Mouse (Mus musculus): Measurements from ENCODE around the gene Prickle1.

Prickle1 gene

GRCm38 (mm10) chr15:93539415-93539814 is 56.3 kb downstream of the Prickle1 start:
- no peak for DNase-seq (ENCODE audit: low read depth)

DNA sequence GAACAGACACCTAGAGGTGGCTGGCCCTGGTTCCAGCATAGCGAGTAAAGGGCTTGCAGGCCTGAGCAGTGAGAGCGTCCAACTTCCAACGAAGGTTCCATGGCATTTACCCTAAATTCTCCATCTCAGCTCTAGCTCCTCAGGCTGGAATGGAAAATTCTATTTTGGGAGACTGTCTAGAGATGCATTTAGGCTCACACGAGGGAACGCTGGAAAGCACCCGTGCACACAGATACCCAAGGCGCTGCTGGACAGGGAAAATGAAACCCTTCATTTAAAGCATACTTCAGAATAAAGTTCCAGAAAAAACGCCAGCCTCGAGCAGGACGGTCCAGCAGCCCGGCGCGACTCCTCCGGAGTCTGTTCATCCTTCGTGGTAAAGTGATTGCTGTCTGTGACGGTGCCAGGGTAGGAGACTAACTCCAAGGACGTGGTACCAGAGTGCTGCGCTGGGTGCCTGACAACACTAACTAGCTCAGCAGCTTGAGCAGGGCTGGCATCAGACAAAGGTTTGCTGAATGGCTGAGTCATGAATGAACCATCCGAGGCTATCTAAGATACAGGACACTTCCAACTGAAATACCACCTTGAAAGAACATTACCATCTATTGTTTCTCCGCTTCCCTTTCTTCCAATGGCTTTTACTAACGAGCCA is 57.0 kb downstream of the Prickle1 start:
- no peak for DNase-seq (ENCODE audit: low read depth)

DNA sequence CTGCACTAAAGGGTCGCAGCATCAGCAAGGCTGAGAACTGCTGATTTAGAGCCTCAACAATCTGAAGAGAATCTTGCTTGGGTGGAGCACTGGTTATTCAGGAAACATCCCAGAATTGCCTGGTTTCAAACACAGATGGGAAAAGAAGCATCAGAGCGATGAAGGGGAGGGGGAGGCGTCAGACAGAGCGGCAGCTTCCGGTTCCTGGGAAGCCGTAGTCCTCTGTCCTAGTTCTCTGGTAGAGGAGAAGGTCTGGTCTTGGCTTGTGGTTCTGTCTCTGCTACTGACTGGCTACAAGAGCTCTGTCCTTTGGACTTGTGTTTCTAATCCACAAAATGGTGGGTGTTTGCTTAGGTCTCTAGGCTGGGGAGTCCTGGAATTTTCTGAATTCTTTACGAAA is 57.9 kb downstream of the Prickle1 start:
- no peak for DNase-seq (ENCODE audit: low read depth)

- DNase-seq (ENCODE audit: low read depth) = no peak
These were observed 59.5 kb downstream of the Prickle1 start for GRCm38 (mm10) chr15:93536191-93536590.

DNA sequence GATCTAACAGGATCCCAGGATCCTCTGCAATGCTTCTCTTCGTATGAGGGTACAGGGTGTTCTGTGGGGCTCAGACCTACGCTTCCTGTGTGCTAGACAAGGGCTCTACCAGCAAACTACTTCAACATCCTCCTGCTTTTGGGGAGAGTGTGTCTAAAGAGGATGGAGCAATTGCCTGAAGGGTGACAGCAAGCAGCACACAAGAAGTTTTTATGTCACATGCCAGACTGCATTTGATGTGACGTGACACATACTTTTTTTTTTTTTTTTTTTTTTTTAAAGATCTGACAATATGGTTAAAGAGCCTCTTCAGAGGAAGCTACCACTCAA is 65.0 kb downstream of the Prickle1 start:
- DNase-seq (ENCODE audit: low read depth) = no peak

DNA sequence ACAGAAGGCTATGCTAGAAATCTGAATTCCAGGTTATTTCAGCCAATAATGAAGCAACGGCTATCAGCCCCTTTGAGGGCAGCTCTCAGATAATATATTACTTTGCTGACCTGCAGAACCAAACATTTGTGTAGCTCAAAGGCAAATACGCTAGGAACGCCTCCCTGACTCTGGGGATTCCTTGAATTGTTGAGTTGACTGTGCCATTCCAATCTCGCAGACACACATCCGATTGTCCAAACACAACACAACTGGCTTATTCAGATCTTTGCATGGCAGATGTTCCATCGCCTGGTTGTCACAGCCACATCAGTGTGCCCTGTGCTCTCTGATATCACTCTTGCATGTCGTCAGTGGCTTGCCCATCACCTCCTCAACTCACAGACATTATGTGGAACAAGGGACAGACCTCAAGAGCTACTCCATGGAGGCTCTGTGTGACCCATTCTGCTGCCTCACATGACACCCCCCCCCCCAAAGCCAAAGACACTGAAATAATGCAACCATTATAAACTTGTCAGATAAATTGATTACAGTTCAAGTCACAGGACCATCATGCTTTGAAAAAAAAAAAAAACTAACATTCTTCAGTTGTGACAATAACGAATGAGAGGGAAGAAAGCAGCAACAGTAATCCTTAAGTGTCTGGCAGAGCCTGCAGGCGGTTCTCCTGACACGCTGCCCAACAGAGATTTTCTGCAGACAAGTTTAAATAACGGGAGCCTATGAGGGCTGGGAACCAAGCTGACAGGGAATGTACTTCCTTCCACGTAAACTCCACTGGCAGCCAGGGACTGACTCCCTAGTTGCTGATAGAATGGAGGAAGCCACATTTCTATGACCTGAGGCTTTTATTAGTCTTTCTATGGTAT is 65.6 kb downstream of the Prickle1 start:
- no peak for DNase-seq (ENCODE audit: low read depth)

GRCm38 (mm10) chr15:93525305-93525917 is 70.3 kb downstream of the Prickle1 start:
- no peak for DNase-seq (ENCODE audit: low read depth)

GRCm38 (mm10) chr15:93521787-93522180 is 73.9 kb downstream of the Prickle1 start:
- DNase-seq (ENCODE audit: low read depth) = no peak

GRCm38 (mm10) chr15:93521088-93521786 is 74.5 kb downstream of the Prickle1 start:
- no peak for DNase-seq (ENCODE audit: low read depth)

DNA sequence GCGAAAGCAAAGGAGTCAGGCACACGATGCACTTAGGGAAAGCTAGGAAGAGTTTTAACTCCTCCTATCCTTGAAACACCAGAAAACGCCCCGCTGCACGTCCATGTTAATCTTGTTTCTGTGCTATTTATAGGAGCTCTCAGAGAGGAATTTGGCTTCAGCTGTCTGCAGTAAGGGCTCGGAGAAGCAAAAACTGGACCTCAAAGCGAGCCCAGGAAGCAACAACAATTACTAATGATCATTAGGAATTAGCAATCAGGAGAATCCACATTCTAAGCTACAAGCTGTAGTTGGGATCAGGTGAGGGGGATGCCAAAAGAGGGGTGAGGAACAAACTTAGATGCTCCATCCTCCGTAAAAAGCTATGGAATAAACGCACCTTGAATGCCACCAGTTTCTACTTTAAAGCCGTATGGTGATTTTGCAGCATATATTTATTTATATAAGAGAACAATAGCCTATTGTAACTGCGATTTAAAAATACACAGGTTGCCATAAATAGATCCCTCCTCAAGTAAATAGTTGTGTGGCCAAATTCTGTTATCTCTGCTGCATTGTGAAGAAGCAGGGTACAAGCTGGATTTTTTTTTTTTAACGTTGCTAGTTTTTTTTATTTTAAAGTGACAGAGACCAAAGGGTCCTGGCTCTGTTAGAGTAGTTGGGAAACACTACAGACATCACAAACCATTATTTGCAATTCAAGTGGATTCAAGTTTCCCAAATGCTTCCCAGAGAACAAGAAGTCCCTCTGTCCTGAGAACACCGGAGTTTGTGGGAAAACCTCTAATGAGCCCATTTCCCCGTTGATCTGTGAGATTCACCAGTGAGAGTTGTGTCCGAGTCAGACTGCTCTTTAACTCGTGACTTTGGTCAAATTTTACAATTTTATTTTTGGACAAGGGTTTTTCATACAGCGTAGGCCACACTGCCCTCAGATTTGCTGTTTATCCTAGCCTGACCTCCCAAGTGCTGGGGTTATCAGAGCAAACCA is 75.6 kb downstream of the Prickle1 start:
- no peak for DNase-seq (ENCODE audit: low read depth)

GRCm38 (mm10) chr15:93518941-93519835 is 76.5 kb downstream of the Prickle1 start:
- peak; percentile 55 for DNase-seq (ENCODE audit: low read depth)

- no peak for DNase-seq (ENCODE audit: low read depth)
These were observed 77.4 kb downstream of the Prickle1 start for GRCm38 (mm10) chr15:93518143-93518902.

GRCm38 (mm10) chr15:93517022-93517565 is 78.6 kb downstream of the Prickle1 start:
- DNase-seq (ENCODE audit: low read depth) = no peak

- DNase-seq (ENCODE audit: low read depth) = no peak
These were observed 80.4 kb downstream of the Prickle1 start for GRCm38 (mm10) chr15:93515316-93515715.

DNA sequence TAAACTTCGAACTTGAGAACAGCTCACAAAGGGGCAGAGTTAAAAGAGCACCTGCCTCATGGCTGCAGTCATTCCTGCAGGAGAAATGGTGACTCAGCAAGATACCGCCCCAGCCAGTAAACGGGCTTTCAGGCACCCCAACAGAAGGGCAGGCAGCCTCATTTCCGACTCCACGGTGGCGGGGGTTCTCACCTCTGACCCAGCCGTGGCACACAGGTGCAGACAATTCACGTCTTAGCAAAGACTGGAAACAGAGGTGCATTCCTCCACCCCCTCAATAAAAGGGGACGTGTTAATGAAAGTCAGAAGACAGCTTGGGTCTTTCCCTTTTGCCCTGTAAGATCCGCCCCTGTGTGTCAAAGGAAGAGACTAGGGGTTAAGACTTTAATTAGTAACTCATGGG is 81.8 kb downstream of the Prickle1 start:
- DNase-seq (ENCODE audit: low read depth) = no peak

- DNase-seq (ENCODE audit: low read depth) = no peak
These were observed 83.3 kb downstream of the Prickle1 start for GRCm38 (mm10) chr15:93512437-93512836.

- no peak for DNase-seq (ENCODE audit: low read depth)
These were observed 84.9 kb downstream of the Prickle1 start for GRCm38 (mm10) chr15:93510690-93511336.

DNA sequence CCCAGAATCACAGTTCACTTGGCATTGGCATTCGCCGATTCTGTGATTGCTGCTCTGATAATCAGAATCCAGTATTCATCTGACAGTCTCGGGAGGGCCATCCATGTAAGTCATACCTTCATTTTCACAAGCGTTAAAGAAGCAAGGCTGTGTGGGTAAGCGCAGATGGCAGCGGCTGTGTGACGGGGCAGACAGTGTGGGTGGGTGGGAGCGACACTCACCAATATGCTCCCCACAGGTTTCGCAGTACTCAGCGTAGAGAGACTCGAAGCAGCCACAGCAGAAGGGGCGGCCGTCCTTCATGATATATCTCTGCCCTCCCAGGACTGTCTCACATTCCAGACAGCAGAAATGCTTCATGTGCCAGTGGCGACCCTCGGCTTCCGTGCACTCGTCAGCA is 90.9 kb downstream of the Prickle1 start:
- DNase-seq (ENCODE audit: low read depth) = no peak
